Mouse (Mus musculus) liver, embryonic 14.5 days (tissue): ENCODE data around the gene Srcap.
"Not testable (repeated sequence)": the region's sequence is repeated elsewhere in the genome, so short reads cannot be mapped to it uniquely, and the experiment has no call there.

Source experiments
- CTCF ChIP-seq: IDR thresholded peaks from 2 replicates; pipeline ENCODE4 v1.5.1; 2016; ENCODE audit warnings: antibody characterized with exemption, low read depth, control low read depth
- EP300 ChIP-seq: IDR thresholded peaks from 2 replicates; pipeline ENCODE4 v1.6.1; 2016; ENCODE audit warnings: antibody characterized with exemption, low read depth

GRCm38 (mm10) chr7:127509830-127510229 is 2.0 kb upstream of the Srcap start:
- TF ChIP-seq EP300, CTCF: not testable (repeated sequence)
